Mouse (Mus musculus) cerebellum, adult 2 months (tissue): ENCODE measurements around the gene Casp9.

Experiments used
- CTCF ChIP-seq: fragments of 200-500 bp; IDR thresholded peaks from 2 replicates; pipeline ENCODE4 v1.5.1; 2011; ENCODE audit warnings: low read depth, mild to moderate bottlenecking, control low read depth, low read length, moderate library complexity, borderline replicate concordance; ENCODE audit not compliant: insufficient read depth
- POLR2A ChIP-seq: fragments of 200-500 bp; IDR thresholded peaks from 2 replicates; pipeline ENCODE4 v1.6.1; 2011; ENCODE audit warnings: low read length, control low read depth, borderline replicate concordance; ENCODE audit not compliant: insufficient read depth

DNA sequence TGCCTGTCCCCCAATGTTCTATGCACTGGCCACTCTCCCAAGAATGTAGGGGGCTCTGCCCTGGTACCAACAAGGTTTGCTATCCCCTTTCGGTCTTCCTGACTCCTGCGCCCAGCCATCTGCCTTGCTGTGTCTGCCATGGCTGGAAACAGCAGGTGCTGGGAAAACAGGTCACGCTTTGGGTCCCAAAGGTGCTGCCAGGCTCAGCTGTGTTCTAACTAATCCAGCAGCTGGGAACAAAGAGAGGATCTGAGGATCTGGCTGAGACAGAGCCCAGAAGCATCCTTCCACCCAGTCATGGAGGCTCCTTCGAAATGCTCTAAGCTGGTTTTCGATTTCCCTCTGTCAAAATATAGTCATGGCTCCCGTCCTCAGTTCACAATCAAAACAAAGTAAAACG lies 22.9 kb downstream of the Casp9 start:
- no peak for TF ChIP-seq CTCF
- TF ChIP-seq POLR2A: no peak
